Mouse (Mus musculus): Measurements from ENCODE around the gene Gsc2. TPM values are rescaled to one million over a fixed set of nuclear protein-coding genes. Genes with fewer than 3 reads are reported as not detected.
A peak's percentile ranks its signal among the peaks of the same experiment; 100 is the strongest.

The Gsc2 gene
- total and polyA plus RNA-seq, 3 experiments, result not detected

GRCm38 (mm10) chr16:17871248-17871647 lies 43.6 kb downstream of the Gsc2 start (continued):
- TF ChIP-seq ELF1 (IDR thresholded peaks at IDR 0.05; ENCODE audit: low read depth, low read length) (no peak), MAFK (IDR thresholded peaks at IDR 0.05; ENCODE audit: borderline replicate concordance, low read depth, low read length) (no peak; the same call in 1 of the 2 replicates), RCOR1 (IDR thresholded peaks at IDR 0.05; ENCODE audit: low read depth, low read length) (peak; percentile 97), RAD21 (IDR thresholded peaks at IDR 0.05; ENCODE audit: low read depth, low read length) (no peak), POLR2AphosphoS2 (IDR thresholded peaks at IDR 0.05; ENCODE audit: low read length) (no peak), NRF1 (IDR thresholded peaks at IDR 0.05; ENCODE audit: insufficient read depth, low read depth, low read length, poor library complexity, severe bottlenecking) (no peak), ZNF384 (IDR thresholded peaks at IDR 0.05; ENCODE audit: low read depth, low read length) (peak; percentile 40; the same call in 1 of the 2 replicates), TCF12 (IDR thresholded peaks at IDR 0.05; ENCODE audit: low read depth, low read length) (peak; percentile 91), EP300 (IDR thresholded peaks at IDR 0.05; ENCODE audit: low read depth in 1 of 2, low read length in 2 of 2) (peak; percentile 79 to 88), CHD2 (IDR thresholded peaks at IDR 0.05; ENCODE audit: low read length) (no peak), KAT2A (conservative IDR thresholded peaks at IDR 0.05; ENCODE audit: low read depth, low read length) (no peak), TAL1 (IDR thresholded peaks at IDR 0.05; ENCODE audit: low read length) (peak; percentile 54), USF1 (IDR thresholded peaks at IDR 0.05; ENCODE audit: low read depth, low read length) (no peak), TBP (IDR thresholded peaks at IDR 0.05; ENCODE audit: low read depth, low read length) (no peak), ZC3H11A (IDR thresholded peaks at IDR 0.05; ENCODE audit: low read depth, low read length) (no peak)

- Histone ChIP-seq H3K4me1 (ENCODE audit: control insufficient read depth in 1 of 2, insufficient read depth in 2 of 2, low read length in 2 of 2) (peaks cover 6 to 24% of the 10 kb centered on the region in 2 experiments), H3K4me3 (ENCODE audit: control insufficient read depth in 1 of 2, insufficient read depth in 1 of 2, low read depth in 2 of 2, low read length in 2 of 2) (no peak overlapping the region)
- TF ChIP-seq BHLHE40 (IDR thresholded peaks at IDR 0.05; ENCODE audit: borderline replicate concordance, low read depth, low read length) (no peak), POLR2AphosphoS5 (IDR thresholded peaks at IDR 0.05; ENCODE audit: borderline replicate concordance, low read depth, low read length) (no peak), ZNF384 (IDR thresholded peaks at IDR 0.05; ENCODE audit: low read depth, low read length) (no peak), TAL1 (IDR thresholded peaks at IDR 0.05; ENCODE audit: low read length) (no peak), GABPA (IDR thresholded peaks at IDR 0.05; ENCODE audit: low read depth, low read length) (no peak), SIN3A (IDR thresholded peaks at IDR 0.05; ENCODE audit: low read length) (no peak), HCFC1 (IDR thresholded peaks at IDR 0.05; ENCODE audit: low read depth, low read length) (no peak), MYB (IDR thresholded peaks at IDR 0.05; ENCODE audit: low read depth, low read length) (no peak), NRF1 (IDR thresholded peaks at IDR 0.05; ENCODE audit: insufficient read depth, low read depth, low read length, poor library complexity, severe bottlenecking) (no peak), CTCF (IDR thresholded peaks at IDR 0.05 in 2 of 3, conservative IDR thresholded peaks at IDR 0.05 in 1 of 3; ENCODE audit: control insufficient read depth in 1 of 3, insufficient read depth in 1 of 3, low read depth in 2 of 3, low read length in 3 of 3, poor library complexity in 1 of 3, severe bottlenecking in 1 of 3) (no peak), MAX (IDR thresholded peaks at IDR 0.05; ENCODE audit: low read length) (no peak), RAD21 (IDR thresholded peaks at IDR 0.05; ENCODE audit: low read depth, low read length) (no peak), MAZ (IDR thresholded peaks at IDR 0.05; ENCODE audit: low read depth, low read length) (no peak), ZKSCAN1 (IDR thresholded peaks at IDR 0.05; ENCODE audit: low read depth, low read length) (no peak), EP300 (IDR thresholded peaks at IDR 0.05; ENCODE audit: low read depth in 1 of 2, low read length in 2 of 2) (no peak)
These were observed 49.1 kb downstream of the Gsc2 start for GRCm38 (mm10) chr16:17865770-17866169.

More at GRCm38 (mm10) chr16:17865770-17866169, 49.1 kb downstream of the Gsc2 start:
- Histone ChIP-seq H3K9me3 (replicated peaks; ENCODE audit: insufficient read depth, low read length) (no peaks in the 10 kb centered on the region), H3K27me3 (ENCODE audit: control insufficient read depth in 1 of 2, insufficient read depth in 2 of 2, low read length in 2 of 2) (no peaks in the 10 kb centered on the region), H3K9ac (ENCODE audit: control insufficient read depth, low read depth, low read length, poor library complexity, severe bottlenecking) (no peak overlapping the region), H3K79me2 (ENCODE audit: control insufficient read depth, insufficient read depth, low read length, poor library complexity) (no peaks in the 10 kb centered on the region; the same call in 1 of the 2 replicates), H3K27ac (ENCODE audit: control insufficient read depth, low read depth, low read length) (no peak overlapping the region), H3K36me3 (ENCODE audit: control insufficient read depth in 1 of 2, insufficient read depth in 2 of 2, low read length in 2 of 2) (peaks cover 11 to 25% of the 10 kb centered on the region in 2 experiments)
- no peak for DNase-seq (ENCODE audit: low read depth, low spot score)

Measured in MEL (cell line).